Comparison of ENCODE assay signal across 19 mouse cellular contexts in the genomic region with DNA sequence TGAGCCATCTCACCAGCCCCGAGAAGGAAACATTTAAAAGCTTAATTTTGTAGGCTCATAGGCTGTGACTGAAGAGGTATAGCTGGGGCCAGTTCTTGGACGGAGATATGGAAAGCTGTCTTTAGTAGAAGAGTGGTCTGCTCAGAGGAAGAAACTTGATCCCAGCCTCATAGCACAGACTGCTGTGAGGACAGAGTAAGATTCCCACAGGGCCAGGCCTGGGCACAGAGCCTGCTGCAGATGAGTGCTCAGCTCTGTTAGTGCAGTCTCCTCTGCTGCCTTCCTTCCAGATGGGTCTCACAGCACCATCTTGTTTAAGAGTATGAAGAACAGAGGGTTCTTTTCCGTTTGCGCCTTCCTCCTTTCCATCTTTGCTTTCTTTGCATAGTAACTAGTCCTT. TPM values are rescaled to one million over a fixed set of nuclear protein-coding genes. Genes with fewer than 3 reads are reported as not detected.
DNase-seq lines count a peak whose midpoint lies in the region; TF ChIP-seq lines count a peak whose summit lies in the region.
"Had no signal": no experiment of that assay in that cellular context is flagged by ENCODE, and none has a peak within 500 bp of the region (broad histone marks: within the 10 kb centered on the region; RNA-seq: fewer than 3 reads in every experiment).

No protein-coding gene starts in this region.

- DNase-seq in adrenal gland, postnatal 10 days: peak; percentile 25
- DNase-seq in adrenal gland, adult 8-10 months: no peak
- DNase-seq in layer of hippocampus, adult 11-12 months (ENCODE audit: low spot score): peak; percentile 12
- DNase-seq in layer of hippocampus, postnatal 10 days (ENCODE audit: low spot score in 2 of 2): no peak
- DNase-seq in right cerebral cortex, postnatal 10 days (ENCODE audit: low spot score in 2 of 2): peak; percentile 30 to 38
- DNase-seq in right cerebral cortex, postnatal 36 days (ENCODE audit: low spot score in 2 of 2): no peak
- DNase-seq in lung, adult 2 months: no peak
- DNase-seq: cerebellum, adult 11-12 months; kidney, adult 2 months; kidney, postnatal 10 days; liver; right cerebral cortex, postnatal 25 days; thymus, postnatal 14 days had no signal

- WGBS in lung, adult 2 months: 91% methylated on average over 4 of the region's 4 CpGs

- no peak for TF ChIP-seq CTCF in lung, adult 2 months (IDR thresholded peaks at IDR 0.05; ENCODE audit: insufficient read depth, low read length)

- H3K4me1 ChIP-seq in lung, adult 2 months (ENCODE audit: control insufficient read depth, insufficient read depth, low read length): no peaks in the 10 kb centered on the region
- H3K4me1 ChIP-seq: forebrain, embryonic 12.5 days; heart, embryonic 15.5 days; hindbrain, embryonic 15.5 days; midbrain, embryonic 15.5 days; neural tube, embryonic 12.5 days had no signal

- TF ChIP-seq POLR2A in lung, adult 2 months (IDR thresholded peaks at IDR 0.05; ENCODE audit: borderline replicate concordance, extremely low read depth, low read depth, low read length): no peak

- H3K4me3 ChIP-seq in lung, adult 2 months (replicated peaks; ENCODE audit: extremely low read depth, low read depth, low read length): no peak overlapping the region
- H3K4me3 ChIP-seq: erythroblast, embryonic 14.5 days; forebrain, embryonic 12.5 days; heart, embryonic 15.5 days; hindbrain, embryonic 15.5 days; midbrain, embryonic 15.5 days; neural tube, embryonic 12.5 days had no signal

RNA-seq across cellular contexts. Expression of a gene that starts 9.4 kb away (rescaled TPM):
- 10 to 100 TPM; 20.1 to 21.9 TPM for total RNA-seq in adrenal gland, postnatal 10 days (2021)
- 10 to 100 TPM; 14.0 to 23.2 (median 15.7) TPM for total RNA-seq in adrenal gland, adult 8-10 months (2022)
- 100 to 1,000 TPM; 160 to 169 TPM for total RNA-seq in layer of hippocampus, postnatal 10 days (2021)
- 2.4 and 3.6 TPM in 2 replicates for polyA plus RNA-seq in lung, adult 2 months (2012; rRNA removed)

RNA-seq across cellular contexts. Expression of a gene that starts 27.2 kb away (rescaled TPM):
- 10 to 100 TPM; 10.3 to 11.0 TPM for total RNA-seq in adrenal gland, postnatal 10 days (2021)
- 1 to 10 TPM; 5.0 to 9.3 (median 7.2) TPM for total RNA-seq in adrenal gland, adult 8-10 months (2022)
- total RNA-seq in layer of hippocampus, postnatal 10 days (2021): 10 to 100 TPM; 16.8 to 16.9 TPM
- polyA plus RNA-seq in lung, adult 2 months (2012; rRNA removed): 2.8 and 4.9 TPM in 2 replicates

RNA-seq across cellular contexts. Expression of a gene that starts 27.7 kb away (rescaled TPM):
- total RNA-seq in adrenal gland, postnatal 10 days (2021): 1 to 10 TPM; 5.2 to 5.9 TPM
- 1 to 10 TPM in 3 of 4 experiments, under 1 TPM in 1; 0.75 to 1.3 (median 1.2) TPM for total RNA-seq in adrenal gland, adult 8-10 months (2022)
- 1 to 10 TPM; 2.0 to 2.3 TPM for total RNA-seq in layer of hippocampus, postnatal 10 days (2021)
- polyA plus RNA-seq in lung, adult 2 months (2012; rRNA removed): 0.19 and 0.54 TPM in 2 replicates

RNA-seq across cellular contexts. Expression of a gene that starts 49.7 kb away (rescaled TPM):
- 10 to 100 TPM; 14.8 to 16.9 TPM for total RNA-seq in adrenal gland, postnatal 10 days (2021)
- 10 to 100 TPM; 16.1 to 21.1 (median 19.1) TPM for total RNA-seq in adrenal gland, adult 8-10 months (2022)
- 10 to 100 TPM; 14.8 to 15.7 TPM for total RNA-seq in layer of hippocampus, postnatal 10 days (2021)
- polyA plus RNA-seq in lung, adult 2 months (2012; rRNA removed): 6.2 and 7.9 TPM in 2 replicates

Comparison
In these comparisons a context has a peak if more than half of its experiments do, and no peak if none do; other contexts are left out.
1. DNase-seq: peak in adrenal gland, postnatal 10 days (single experiment), layer of hippocampus, adult 11-12 months (single experiment) and right cerebral cortex, postnatal 10 days (2 of 2); none in adrenal gland, adult 8-10 months (single experiment), layer of hippocampus, postnatal 10 days (0 of 2), right cerebral cortex, postnatal 36 days (0 of 2) and lung, adult 2 months (single experiment).
2. RNA of a gene that starts 9.4 kb away (total RNA-seq): 160 to 169 TPM in layer of hippocampus, postnatal 10 days; 20.1 to 21.9 TPM in adrenal gland, postnatal 10 days and 14.0 to 23.2 TPM in adrenal gland, adult 8-10 months; every median in the first group is over 4 times any median in the second.